Mouse (Mus musculus): ENCODE data around the gene Pacs1.

DNA sequence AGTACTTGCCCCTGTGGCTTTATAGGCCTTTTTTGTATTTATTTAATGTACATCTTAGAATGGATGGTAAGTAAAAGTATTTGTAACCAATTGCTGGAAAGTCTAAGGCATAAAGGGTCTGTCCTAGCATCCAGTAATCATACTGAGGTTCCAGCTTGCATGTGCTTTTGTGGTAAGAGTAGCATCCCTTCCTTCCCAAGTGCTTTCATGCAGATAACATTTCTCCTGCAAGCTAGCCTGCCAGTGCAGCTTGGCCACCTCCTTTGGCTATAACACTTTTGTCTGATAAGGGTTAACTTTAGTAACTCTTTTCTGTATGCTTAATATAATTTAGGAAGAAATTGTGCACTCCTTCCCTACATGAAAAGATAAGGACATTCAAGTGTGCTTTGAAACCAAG lies 4.9 kb downstream of the Pacs1 start:
- TF ChIP-seq CTCF (IDR thresholded peaks at IDR 0.05; ENCODE audit: low read depth) = no peak
- TF ChIP-seq EP300 (IDR thresholded peaks at IDR 0.05; ENCODE audit: low read depth) = peak; percentile 56; the same call in 1 of the 2 replicates

Data from liver, embryonic 14.5 days (tissue).